Comparison of ENCODE assay signal across 8 mouse cellular contexts in genomic region chr13:63906516-63906915, GRCm38 (mm10).
A peak's percentile ranks its signal among the peaks of the same experiment; 100 is the strongest.
DNase-seq lines count a peak whose midpoint lies in the region; ATAC-seq and TF ChIP-seq lines count a peak whose summit lies in the region.
"Had no signal": no experiment of that assay in that cellular context is flagged by ENCODE, and none has a peak within 500 bp of the region (broad histone marks: within the 10 kb centered on the region; RNA-seq: fewer than 3 reads in every experiment).

No protein-coding gene starts in this region.

- H3K4me2 ChIP-seq in midbrain, postnatal 0 days (ENCODE audit: low read depth, low read length, poor library complexity, severe bottlenecking): no peak overlapping the region
- H3K4me2 ChIP-seq in midbrain, embryonic 16.5 days (ENCODE audit: low read length): no peak overlapping the region
- H3K4me2 ChIP-seq: liver, embryonic 15.5 days had no signal

- no peak for ATAC-seq in midbrain, postnatal 0 days (ENCODE audit: low FRiP score)
- no peak for ATAC-seq in midbrain, embryonic 16.5 days

- no peak for TF ChIP-seq CTCF in midbrain, postnatal 0 days (IDR thresholded peaks at IDR 0.05)

- H3K4me3 ChIP-seq in midbrain, postnatal 0 days (ENCODE audit: low read depth, low read length): no peak overlapping the region
- H3K4me3 ChIP-seq in midbrain, embryonic 16.5 days (ENCODE audit: low read depth, low read length): no peak overlapping the region
- H3K4me3 ChIP-seq: liver, embryonic 15.5 days had no signal

- no peak overlapping the region for H3K27ac ChIP-seq in midbrain, postnatal 0 days (ENCODE audit: low read depth, low read length)
- H3K27ac ChIP-seq in midbrain, embryonic 16.5 days (ENCODE audit: low read length): no peak overlapping the region
- H3K27ac ChIP-seq: liver, embryonic 15.5 days had no signal

- WGBS in midbrain, postnatal 0 days: 86% methylated on average over 4 of the region's 4 CpGs
- 84% methylated on average over 4 of the region's 4 CpGs for WGBS in midbrain, embryonic 16.5 days

- intact Hi-C loops in left cerebral cortex, postnatal 10 days (cut with DNase I): no loop called here

- H3K36me3 ChIP-seq in midbrain, postnatal 0 days (ENCODE audit: insufficient read depth, low read length): no peaks in the 10 kb centered on the region
- H3K36me3 ChIP-seq in midbrain, embryonic 16.5 days (ENCODE audit: control insufficient read depth, insufficient read depth, low read length): no peaks in the 10 kb centered on the region
- H3K36me3 ChIP-seq: liver, embryonic 15.5 days had no signal

- no peak overlapping the region for H3K9ac ChIP-seq in midbrain, postnatal 0 days (replicated peaks; ENCODE audit: low read length, poor library complexity, severe bottlenecking)
- H3K9ac ChIP-seq in midbrain, embryonic 16.5 days (ENCODE audit: low read depth, low read length): no peak overlapping the region
- H3K9ac ChIP-seq: liver, embryonic 15.5 days had no signal

- peak; percentile 17 for DNase-seq in midbrain, postnatal 0 days (ENCODE audit: low spot score)
- DNase-seq in cerebellum, adult 8-10 months: peak; percentile 59
- DNase-seq in heart, adult 9 months (ENCODE audit: low spot score in 2 of 2): peak; percentile 31 to 53
- DNase-seq in skeletal muscle tissue, adult 2 months (ENCODE audit: low read depth, low spot score): peak; percentile 47
- no peak for DNase-seq in right cerebral cortex, postnatal 36 days (ENCODE audit: low spot score in 2 of 2)
- DNase-seq in left cerebral cortex, postnatal 10 days (ENCODE audit: extremely low spot score in 1 of 2, low spot score in 2 of 2): no peak

- no peaks in the 10 kb centered on the region for H3K4me1 ChIP-seq in midbrain, postnatal 0 days (ENCODE audit: insufficient read depth, low read length)
- H3K4me1 ChIP-seq in midbrain, embryonic 16.5 days (ENCODE audit: control insufficient read depth, insufficient read depth, low read length): peaks cover 3% of the 10 kb centered on the region; the same call in 1 of the 2 replicates

- no peaks in the 10 kb centered on the region for H3K9me3 ChIP-seq in midbrain, postnatal 0 days (ENCODE audit: low read length)
- no peaks in the 10 kb centered on the region for H3K9me3 ChIP-seq in midbrain, embryonic 16.5 days (replicated peaks; ENCODE audit: control insufficient read depth, low read length, poor library complexity, severe bottlenecking)
- H3K9me3 ChIP-seq: liver, embryonic 15.5 days had no signal

- peaks cover 5% of the 10 kb centered on the region; the same call in 1 of the 2 replicates for H3K27me3 ChIP-seq in midbrain, postnatal 0 days (ENCODE audit: insufficient read depth, low read length)
- H3K27me3 ChIP-seq in midbrain, embryonic 16.5 days (ENCODE audit: control insufficient read depth, insufficient read depth, low read depth, low read length): peaks cover 12% of the 10 kb centered on the region; the same call in 1 of the 2 replicates
- H3K27me3 ChIP-seq: liver, embryonic 15.5 days had no signal

Comparison
In these comparisons a context has a peak if more than half of its experiments do, and no peak if none do; other contexts are left out.
1. DNase-seq: peak in midbrain, postnatal 0 days (single experiment), cerebellum, adult 8-10 months (single experiment), heart, adult 9 months (2 of 2) and skeletal muscle tissue, adult 2 months (single experiment); none in right cerebral cortex, postnatal 36 days (0 of 2) and left cerebral cortex, postnatal 10 days (0 of 2).